Mouse (Mus musculus): ENCODE data around the gene Papola.

Gene Papola

DNA sequence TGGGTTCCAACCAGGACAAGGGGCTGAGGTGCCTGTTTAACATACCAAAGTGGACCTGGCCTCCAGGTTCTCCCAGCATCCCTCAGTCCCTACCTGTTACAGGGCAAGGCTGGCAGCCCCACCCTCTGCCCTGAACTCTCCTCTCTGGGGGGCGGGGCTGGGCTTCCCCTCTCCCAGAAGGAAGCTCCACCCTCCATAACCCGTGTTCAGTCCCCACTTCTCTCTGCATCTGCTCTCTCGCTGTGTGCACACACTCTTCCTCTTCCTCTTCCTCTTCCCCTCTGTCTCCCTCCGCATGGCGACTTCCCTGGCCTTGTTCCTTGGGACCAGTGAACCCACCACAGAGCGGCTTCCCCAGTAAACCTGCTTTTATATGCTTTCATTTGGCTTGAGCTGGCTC, 84.7 kb downstream of the Papola start:
- no peak for DNase-seq

GRCm38 (mm10) chr12:105869696-105870095, 85.2 kb downstream of the Papola start:
- no peak for DNase-seq

GRCm38 (mm10) chr12:105873283-105873682, 88.8 kb downstream of the Papola start:
- DNase-seq = no peak

DNA sequence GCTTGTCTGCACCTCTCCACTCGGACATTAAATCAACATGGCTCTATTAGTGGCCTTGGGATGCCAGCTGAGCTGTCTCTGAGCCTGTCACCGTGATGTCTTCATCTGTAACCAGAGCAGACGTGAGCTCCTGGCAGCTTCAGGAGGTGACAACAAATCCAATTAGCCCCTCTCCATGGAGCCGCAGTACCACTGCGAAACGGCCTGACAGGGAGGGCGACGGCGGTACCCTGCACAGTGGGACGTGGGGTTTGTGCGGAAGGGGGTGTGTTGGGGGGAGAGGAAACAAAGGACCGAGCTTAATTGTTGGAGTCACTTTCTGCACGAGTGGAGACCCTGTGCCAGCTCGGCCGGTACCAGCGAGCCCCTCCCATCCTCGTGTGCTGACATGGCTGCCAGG, 90.6 kb downstream of the Papola start:
- peak; percentile 39 for DNase-seq

- DNase-seq = no peak
Measured at GRCm38 (mm10) chr12:105876521-105876920, 92.0 kb downstream of the Papola start.

DNA sequence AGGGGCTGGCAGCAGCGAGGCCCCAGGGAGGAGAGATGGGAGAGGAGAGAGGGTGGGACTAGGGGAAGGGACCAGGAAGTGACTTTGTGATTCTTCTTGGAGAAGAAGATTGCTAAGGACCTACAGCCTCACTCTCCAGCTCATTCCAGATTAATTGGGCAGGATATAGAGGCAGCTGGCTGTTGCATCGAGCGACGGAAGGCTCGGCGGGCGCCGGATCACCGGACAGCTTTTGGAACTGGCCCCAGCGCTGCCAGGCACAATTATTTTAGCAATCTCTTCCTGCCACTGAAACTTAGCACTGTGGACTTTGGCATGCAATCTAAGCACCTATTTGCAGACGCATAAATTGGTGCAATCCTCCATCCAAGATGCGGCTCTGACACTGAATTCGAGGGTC, 92.4 kb downstream of the Papola start:
- no peak for DNase-seq

DNA sequence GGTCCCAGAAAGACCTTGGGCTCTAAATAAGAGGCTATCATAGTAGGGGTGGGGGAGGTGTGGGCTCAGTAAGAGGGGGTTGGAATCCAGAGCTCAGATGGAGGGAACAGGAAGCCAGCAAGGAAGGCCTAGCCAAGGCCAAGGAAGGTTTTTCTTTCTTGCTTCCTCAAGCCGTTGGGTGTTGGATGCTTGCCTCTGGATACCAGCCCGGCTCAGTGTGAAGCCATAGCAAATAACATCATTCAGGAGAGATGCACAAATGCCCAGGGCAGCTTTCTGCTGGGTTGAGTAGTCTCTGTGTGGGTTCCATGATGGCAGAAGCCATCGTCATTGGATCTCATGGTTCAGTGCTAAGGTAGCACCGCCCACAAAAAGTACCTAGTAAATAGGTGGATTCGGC, 94.3 kb downstream of the Papola start:
- DNase-seq = no peak

- DNase-seq = no peak
Measured at GRCm38 (mm10) chr12:105883799-105884514, 99.5 kb downstream of the Papola start.

GRCm38 (mm10) chr12:105884515-105885323, 100.2 kb downstream of the Papola start:
- DNase-seq = no peak

Measured in cerebellum, adult 11-12 months (tissue).